Mouse (Mus musculus) ES-Bruce4 (cell line): ENCODE measurements around the gene Tbc1d10c. TPM values are rescaled to one million over a fixed set of nuclear protein-coding genes. Genes with fewer than 3 reads are reported as not detected.
A peak's percentile ranks its signal among the peaks of the same experiment; 100 is the strongest.

Experiments used
- H3K27ac ChIP-seq: 2 replicates; pipeline ENCODE4 v1.5.1; 2012; ENCODE audit warnings: low read length, inconsistent platforms; ENCODE audit not compliant: insufficient read depth
- H3K27me3 ChIP-seq: 2 replicates; pipeline ENCODE4 v1.6.1; 2012; ENCODE audit warnings: mild to moderate bottlenecking, low read length, inconsistent platforms; ENCODE audit not compliant: control insufficient read depth, poor library complexity, insufficient read depth, severe bottlenecking
- H3K36me3 ChIP-seq: 2 replicates; pipeline ENCODE4 v1.6.1; 2012; ENCODE audit warnings: inconsistent platforms, mild to moderate bottlenecking, low read length, moderate library complexity; ENCODE audit not compliant: control insufficient read depth, poor library complexity, insufficient read depth, severe bottlenecking
- H3K4me1 ChIP-seq: one replicate; pipeline ENCODE4 v1.8.1; 2011; ENCODE audit warnings: low read length; ENCODE audit not compliant: control insufficient read depth, insufficient read depth
- H3K4me3 ChIP-seq: 2 replicates; pipeline ENCODE4 v1.5.1; 2011; ENCODE audit warnings: low read depth, mild to moderate bottlenecking, low read length
- H3K9ac ChIP-seq: 2 replicates; pipeline ENCODE4 v1.6.1; 2012; ENCODE audit warnings: low read depth, mild to moderate bottlenecking, inconsistent platforms; ENCODE audit not compliant: poor library complexity, severe bottlenecking
- H3K9me3 ChIP-seq: replicated peaks from 2 replicates; pipeline ENCODE4 v1.6.1; 2012; ENCODE audit warnings: mild to moderate bottlenecking, low read length, inconsistent platforms; ENCODE audit not compliant: control insufficient read depth, poor library complexity, insufficient read depth, severe bottlenecking
- CTCF ChIP-seq: IDR thresholded peaks from one replicate; pipeline ENCODE4 v1.8.1; 2011; ENCODE audit warnings: low read depth, low read length
- EP300 ChIP-seq: IDR thresholded peaks from 2 replicates; pipeline ENCODE4 v1.6.1; 2011; ENCODE audit warnings: low read depth, low read length; ENCODE audit not compliant: insufficient read depth
- POLR2A ChIP-seq: IDR thresholded peaks from one replicate; pipeline ENCODE4 v1.8.1; 2011; ENCODE audit warnings: low read length; ENCODE audit not compliant: insufficient read depth
- polyA plus RNA-seq: library from polyadenylated mRNA; stranded (reverse); fragments of >200 nt; gene quantifications from 2 replicates; pipeline ENCODE4 v1.2.4, GENCODE M21; 2011; ENCODE audit warnings: low read depth; ENCODE audit not compliant: missing spikeins, insufficient read depth, insufficient read length

Tbc1d10c gene
- polyA plus RNA-seq, 1 experiment: 1.2 TPM

- no peaks in the 10 kb centered on the region for H3K27me3 ChIP-seq
- peak overlapping the region; percentile 68 for H3K9ac ChIP-seq
- TF ChIP-seq POLR2A (peak; percentile 77), EP300 (0 out of 2 replicates have a peak, but pooled peaks have one; percentile 39), CTCF (peak; percentile 81)
- H3K4me3 ChIP-seq: peak overlapping the region; percentile 87
- no peaks in the 10 kb centered on the region for H3K4me1 ChIP-seq
- H3K36me3 ChIP-seq: no peaks in the 10 kb centered on the region
- H3K9me3 ChIP-seq: no peaks in the 10 kb centered on the region
- no peak overlapping the region for H3K27ac ChIP-seq
These were observed 21.7 kb downstream of the Tbc1d10c start for GRCm38 (mm10) chr19:4169378-4169784.

DNA sequence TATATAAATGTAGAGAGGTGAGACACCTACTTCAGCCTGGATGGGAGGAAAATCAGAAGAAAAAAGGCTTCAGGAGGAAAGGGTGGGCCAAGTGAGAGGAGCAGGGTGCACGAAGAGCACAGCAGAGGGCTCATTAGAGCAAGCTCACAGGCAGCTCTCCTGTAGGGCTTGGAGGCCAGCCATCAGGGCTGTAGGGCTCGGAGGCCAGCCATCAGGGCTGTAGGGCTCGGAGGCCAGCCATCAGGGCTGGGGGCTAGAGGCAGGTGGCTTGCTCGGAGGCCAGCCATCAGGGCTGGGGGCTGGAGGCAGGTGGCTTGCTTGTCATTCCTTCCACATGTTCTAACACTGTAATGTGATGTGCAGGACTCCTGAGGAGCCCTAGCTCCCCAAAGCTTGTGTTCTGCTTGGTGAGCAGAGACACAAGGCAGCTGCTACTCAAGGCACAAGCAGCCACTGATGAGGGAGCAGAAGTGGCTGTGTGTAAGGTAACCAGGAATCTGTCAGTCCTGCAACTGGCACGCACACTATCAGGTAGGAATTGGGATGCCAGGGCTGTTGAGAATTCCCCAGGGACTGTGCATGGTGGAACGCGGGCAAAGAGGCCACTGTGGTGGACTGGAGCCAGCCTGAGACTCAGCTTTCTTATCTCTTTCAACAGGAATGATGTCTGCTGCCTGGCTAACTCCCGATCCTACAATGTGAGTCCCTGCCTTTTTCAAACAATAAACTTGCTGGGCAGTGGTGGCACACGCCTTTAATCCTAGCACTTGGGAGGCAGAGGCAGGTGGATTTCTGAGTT lies 24.2 kb downstream of the Tbc1d10c start:
- Histone ChIP-seq H3K4me1 (no peaks in the 10 kb centered on the region), H3K27ac (no peak overlapping the region), H3K4me3 (no peak overlapping the region), H3K9me3 (no peaks in the 10 kb centered on the region), H3K9ac (no peak overlapping the region), H3K27me3 (no peaks in the 10 kb centered on the region), H3K36me3 (no peaks in the 10 kb centered on the region)
- TF ChIP-seq EP300: no peak
- TF ChIP-seq CTCF: no peak
- TF ChIP-seq POLR2A: no peak

- H3K27ac ChIP-seq: no peak overlapping the region
- no peaks in the 10 kb centered on the region for H3K4me1 ChIP-seq
- no peaks in the 10 kb centered on the region for H3K27me3 ChIP-seq
- no peak overlapping the region for H3K4me3 ChIP-seq
- no peaks in the 10 kb centered on the region for H3K36me3 ChIP-seq
- TF ChIP-seq EP300 (no peak), CTCF (no peak), POLR2A (no peak)
- no peaks in the 10 kb centered on the region for H3K9me3 ChIP-seq
- H3K9ac ChIP-seq: no peak overlapping the region
These were observed 26.4 kb downstream of the Tbc1d10c start for GRCm38 (mm10) chr19:4164721-4165120.

DNA sequence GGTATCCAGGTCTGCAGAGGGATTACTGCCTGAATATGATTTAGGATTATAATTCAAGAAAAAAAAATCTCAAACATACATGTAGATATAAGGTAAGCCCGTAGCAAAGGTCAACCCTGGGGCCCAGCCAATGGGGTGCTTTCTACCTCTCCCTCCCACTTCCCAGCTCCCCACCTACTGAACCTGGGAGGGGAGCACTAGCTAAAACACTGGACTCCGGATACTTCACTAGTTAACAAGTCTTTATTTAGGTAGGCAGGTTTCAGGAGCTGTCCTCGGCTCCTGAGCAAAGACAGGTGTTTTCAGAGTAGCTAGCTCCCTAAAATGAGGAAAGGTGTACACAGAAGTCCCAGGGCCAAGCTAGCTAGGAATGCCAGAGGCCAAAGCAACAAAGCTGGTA lies 27.0 kb downstream of the Tbc1d10c start:
- no peaks in the 10 kb centered on the region for H3K4me1 ChIP-seq
- no peaks in the 10 kb centered on the region for H3K9me3 ChIP-seq
- H3K36me3 ChIP-seq: no peaks in the 10 kb centered on the region
- TF ChIP-seq EP300: no peak
- no peak for TF ChIP-seq CTCF
- TF ChIP-seq POLR2A: no peak
- H3K27me3 ChIP-seq: no peaks in the 10 kb centered on the region
- H3K27ac ChIP-seq: no peak overlapping the region
- H3K9ac ChIP-seq: no peak overlapping the region
- H3K4me3 ChIP-seq: no peak overlapping the region

- Histone ChIP-seq H3K36me3 (no peaks in the 10 kb centered on the region), H3K9me3 (no peaks in the 10 kb centered on the region), H3K9ac (no peak overlapping the region; the same call in 1 of the 2 replicates), H3K4me3 (peak overlapping the region; percentile 63), H3K27ac (no peak overlapping the region), H3K27me3 (no peaks in the 10 kb centered on the region), H3K4me1 (no peaks in the 10 kb centered on the region)
- TF ChIP-seq EP300 (no peak), POLR2A (no peak), CTCF (no peak)
These were observed 27.6 kb downstream of the Tbc1d10c start for GRCm38 (mm10) chr19:4163543-4163887.

GRCm38 (mm10) chr19:4162646-4163542 lies 28.2 kb downstream of the Tbc1d10c start, which contains the start of gene Rps6kb2:
Rps6kb2 (minus strand) TSS chr19:4163354.
- no peak for TF ChIP-seq POLR2A
- no peak for TF ChIP-seq EP300
- TF ChIP-seq CTCF: no peak
- H3K27me3 ChIP-seq: no peaks in the 10 kb centered on the region
- no peaks in the 10 kb centered on the region for H3K4me1 ChIP-seq
- H3K4me3 ChIP-seq: peak within 1 kb of the TSS; percentile 81
- no peaks in the 10 kb centered on the region for H3K36me3 ChIP-seq
- H3K9ac ChIP-seq: peak within 1 kb of the TSS; percentile 79
- no peaks in the 10 kb centered on the region for H3K9me3 ChIP-seq
- H3K27ac ChIP-seq: no peak within 1 kb of the TSS
